Mouse (Mus musculus) megakaryocyte, embryonic 14.5 days (primary cell): ENCODE measurements at regions not wholly inside any gene's neighbourhood (a gene's known extent, or its start where the extent isn't known, plus 50 kb on each side); places are given as distances from the start of the nearest gene placed in this dataset.
A peak's percentile ranks its signal among the peaks of the same experiment; 100 is the strongest.

Experiments
- H3K27me3 ChIP-seq: replicated peaks from 2 replicates; pipeline ENCODE3; 2012; ENCODE audit warnings: inconsistent platforms
- H3K36me3 ChIP-seq: replicated peaks from 2 replicates; pipeline ENCODE3; 2012; ENCODE audit warnings: low read length, inconsistent platforms, mixed read lengths
- H3K4me1 ChIP-seq: 2 replicates; pipeline ENCODE4 v1.6.1; 2012; ENCODE audit warnings: inconsistent platforms
- H3K4me3 ChIP-seq: replicated peaks from 2 replicates; pipeline ENCODE3; 2012; ENCODE audit warnings: moderate library complexity, mild to moderate bottlenecking, inconsistent platforms
- H3K9me3 ChIP-seq: 2 replicates; pipeline ENCODE4 v1.6.1; 2012; ENCODE audit warnings: inconsistent platforms
- FLI1 ChIP-seq: IDR thresholded peaks from 2 replicates; pipeline ENCODE4 v1.6.1; 2012; ENCODE audit warnings: low read length, inconsistent platforms, mixed read lengths
- GATA1 ChIP-seq: IDR thresholded peaks from 3 replicates; pipeline ENCODE4 v1.6.1; 2012; ENCODE audit warnings: mixed read lengths, low read length, inconsistent platforms, borderline replicate concordance

DNA sequence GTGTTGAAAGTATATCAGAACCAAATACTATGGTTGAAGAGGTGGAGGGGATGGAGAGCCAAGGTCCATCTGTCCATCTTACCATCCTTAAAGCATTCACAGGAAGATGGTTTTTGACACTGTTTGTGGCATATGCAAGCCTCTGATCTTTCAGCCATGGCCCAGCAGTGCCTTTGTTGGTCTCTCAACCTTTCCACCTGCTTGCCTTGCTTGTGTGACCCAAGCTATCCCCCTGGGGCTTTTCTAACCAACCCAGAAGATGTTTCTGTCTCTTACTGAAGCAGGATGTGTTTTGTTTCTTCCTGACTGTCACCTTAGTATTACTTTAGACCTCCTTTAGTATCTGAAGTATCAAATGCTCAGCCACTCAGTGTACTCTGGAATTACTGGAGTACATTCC, 107.8 kb upstream of the Prdm1 start:
- H3K4me3 ChIP-seq, result no peak overlapping the region
- no peaks in the 10 kb centered on the region for H3K36me3 ChIP-seq
- no peaks in the 10 kb centered on the region for H3K9me3 ChIP-seq
- no peak for TF ChIP-seq GATA1
- TF ChIP-seq FLI1, result no peak
- H3K27me3 ChIP-seq, result no peaks in the 10 kb centered on the region
- peaks cover 34% of the 10 kb centered on the region for H3K4me1 ChIP-seq

DNA sequence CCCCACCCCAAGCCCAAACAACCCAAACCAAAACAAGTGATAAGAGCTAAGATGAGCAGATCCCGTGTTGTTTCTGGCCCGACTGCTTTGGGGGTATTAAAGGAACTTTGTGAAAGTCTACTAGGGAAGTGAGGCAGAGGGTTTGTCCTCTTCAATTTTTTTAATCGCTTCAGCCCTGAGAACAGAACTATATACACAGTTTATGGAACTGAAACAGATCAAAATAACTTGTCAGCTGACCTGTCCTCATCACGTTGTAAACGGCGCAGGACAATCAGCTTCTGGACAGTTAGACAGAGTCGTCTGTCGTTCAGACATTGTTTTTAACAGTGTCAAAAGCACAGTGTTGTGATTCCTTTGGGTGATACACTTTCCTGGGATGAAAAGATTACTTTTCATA, 103.3 kb upstream of the Prdm1 start:
- TF ChIP-seq FLI1 (no peak), GATA1 (no peak)

DNA sequence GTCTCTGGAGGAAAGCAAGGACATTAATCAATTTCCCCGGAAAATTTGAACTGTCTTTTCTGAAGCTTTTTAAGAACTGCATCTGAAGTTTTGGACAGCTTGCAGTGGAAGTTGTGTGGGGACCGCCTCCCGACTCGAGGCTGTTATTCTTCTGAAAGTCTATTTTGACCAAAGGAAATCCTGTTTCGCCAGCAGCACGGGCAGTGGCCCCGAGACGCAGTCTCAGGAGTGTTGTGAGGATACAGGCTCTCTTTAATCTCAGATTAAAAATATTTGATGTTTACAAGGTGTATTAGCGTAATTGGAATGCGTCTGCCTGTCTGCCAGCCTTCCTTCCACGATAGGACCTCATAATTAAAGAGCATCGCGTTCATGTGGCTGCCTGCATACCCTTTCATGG, 102.2 kb upstream of the Prdm1 start:
- Histone ChIP-seq H3K36me3 (no peaks in the 10 kb centered on the region), H3K27me3 (peaks cover 7% of the 10 kb centered on the region), H3K9me3 (no peaks in the 10 kb centered on the region), H3K4me1 (peaks cover 27% of the 10 kb centered on the region), H3K4me3 (peak overlapping the region; percentile 86)
- TF ChIP-seq GATA1 (no peak), FLI1 (no peak)

More for the DNA sequence above, 103.3 kb upstream of the Prdm1 start:
- Histone ChIP-seq H3K4me1 (peaks cover 36% of the 10 kb centered on the region), H3K4me3 (no peak overlapping the region), H3K27me3 (peaks cover 7% of the 10 kb centered on the region), H3K9me3 (no peaks in the 10 kb centered on the region), H3K36me3 (no peaks in the 10 kb centered on the region)

DNA sequence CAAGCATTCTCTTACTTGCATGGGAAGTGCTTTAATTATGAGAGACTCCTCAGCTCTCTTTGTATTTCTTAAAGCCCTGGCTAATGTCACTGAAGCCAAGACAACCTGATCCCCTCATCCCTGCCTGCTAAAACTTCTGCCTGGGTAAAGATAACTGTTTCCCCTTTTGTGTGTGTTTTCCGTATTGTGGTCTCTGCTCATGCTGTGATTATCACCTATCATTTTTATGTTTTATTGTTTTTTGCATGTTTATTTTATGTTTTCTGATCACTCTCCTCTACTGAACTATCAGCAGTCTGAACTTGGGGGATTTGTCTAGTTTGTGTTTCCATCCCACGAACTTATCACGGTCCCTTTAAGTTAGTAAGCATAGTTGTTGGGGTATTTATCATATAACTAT, 100.1 kb upstream of the Prdm1 start:
- TF ChIP-seq GATA1 (no peak), FLI1 (no peak)
- no peaks in the 10 kb centered on the region for H3K36me3 ChIP-seq
- H3K4me1 ChIP-seq, result peaks cover 27% of the 10 kb centered on the region
- H3K9me3 ChIP-seq, result no peaks in the 10 kb centered on the region
- H3K4me3 ChIP-seq, result no peak overlapping the region
- H3K27me3 ChIP-seq, result peaks cover 8% of the 10 kb centered on the region

DNA sequence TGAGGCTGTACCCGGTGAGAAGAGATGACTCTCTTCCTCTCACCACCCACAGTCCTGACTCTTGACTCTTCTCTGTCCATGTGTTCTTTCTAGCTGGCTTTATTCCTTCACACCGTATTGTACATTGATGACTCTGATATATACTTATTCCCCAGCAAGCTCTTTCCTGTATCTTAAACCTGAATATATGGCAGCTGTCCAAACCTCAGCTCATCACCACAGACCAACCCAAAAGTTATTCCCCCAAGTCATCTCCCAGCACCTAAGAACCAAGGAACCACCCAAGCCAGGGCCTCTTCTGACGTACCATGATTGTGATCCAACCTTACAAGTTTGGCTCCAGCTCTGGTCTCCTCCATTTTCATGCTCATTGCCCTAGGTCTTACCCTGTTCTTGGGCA, 99.1 kb upstream of the Prdm1 start:
- H3K36me3 ChIP-seq, result no peaks in the 10 kb centered on the region
- no peaks in the 10 kb centered on the region for H3K9me3 ChIP-seq
- H3K4me1 ChIP-seq, result peaks cover 27% of the 10 kb centered on the region
- peaks cover 8% of the 10 kb centered on the region for H3K27me3 ChIP-seq
- H3K4me3 ChIP-seq, result no peak overlapping the region
- TF ChIP-seq FLI1 (no peak), GATA1 (no peak)

DNA sequence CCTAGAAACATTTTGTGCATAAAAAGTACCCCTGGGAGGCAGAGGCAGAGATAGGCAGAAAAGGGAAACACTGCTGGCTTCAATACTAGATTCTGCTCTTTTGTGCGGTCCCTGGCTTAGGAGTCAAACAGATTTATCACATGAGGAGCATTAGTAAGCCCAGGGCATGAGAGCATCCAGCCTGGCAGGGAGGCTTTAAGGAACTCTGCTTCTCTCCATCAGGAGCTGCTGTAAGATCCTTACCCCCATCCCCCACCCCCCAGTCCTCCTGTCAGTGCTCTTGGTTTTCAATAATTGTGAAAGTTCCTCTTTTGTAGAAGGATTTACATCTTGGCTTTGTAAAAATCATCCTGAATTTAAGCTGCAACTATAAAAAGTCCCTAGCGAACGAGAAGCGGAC, 97.2 kb upstream of the Prdm1 start:
- Histone ChIP-seq H3K9me3 (no peaks in the 10 kb centered on the region), H3K27me3 (peaks cover 8% of the 10 kb centered on the region), H3K4me3 (no peak overlapping the region), H3K4me1 (peaks cover 13% of the 10 kb centered on the region), H3K36me3 (no peaks in the 10 kb centered on the region)
- TF ChIP-seq GATA1 (no peak), FLI1 (no peak)

DNA sequence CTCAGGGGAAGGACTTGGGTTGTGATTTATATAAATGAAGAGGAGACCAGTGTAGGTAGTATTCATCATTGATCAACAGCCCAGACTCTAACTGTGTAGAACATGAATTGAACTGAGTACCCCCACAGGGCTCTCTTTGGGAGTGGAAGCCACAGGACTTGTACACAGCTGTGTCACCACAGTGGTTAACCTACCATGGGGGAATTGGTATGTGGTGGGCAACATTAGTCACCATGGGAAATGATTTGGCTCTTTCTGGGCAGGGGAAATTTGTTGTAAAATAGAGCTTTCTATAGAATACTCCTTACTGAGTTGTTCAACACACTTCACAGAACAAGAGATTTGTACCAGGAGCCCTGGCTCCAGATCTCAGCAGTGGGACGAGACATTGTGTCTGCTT, 87.3 kb upstream of the Prdm1 start:
- peaks cover 10% of the 10 kb centered on the region for H3K9me3 ChIP-seq
- H3K4me1 ChIP-seq, result peaks cover 8% of the 10 kb centered on the region
- H3K36me3 ChIP-seq, result no peaks in the 10 kb centered on the region
- peaks cover 23% of the 10 kb centered on the region for H3K27me3 ChIP-seq
- TF ChIP-seq GATA1 (no peak), FLI1 (no peak)
- no peak overlapping the region for H3K4me3 ChIP-seq

DNA sequence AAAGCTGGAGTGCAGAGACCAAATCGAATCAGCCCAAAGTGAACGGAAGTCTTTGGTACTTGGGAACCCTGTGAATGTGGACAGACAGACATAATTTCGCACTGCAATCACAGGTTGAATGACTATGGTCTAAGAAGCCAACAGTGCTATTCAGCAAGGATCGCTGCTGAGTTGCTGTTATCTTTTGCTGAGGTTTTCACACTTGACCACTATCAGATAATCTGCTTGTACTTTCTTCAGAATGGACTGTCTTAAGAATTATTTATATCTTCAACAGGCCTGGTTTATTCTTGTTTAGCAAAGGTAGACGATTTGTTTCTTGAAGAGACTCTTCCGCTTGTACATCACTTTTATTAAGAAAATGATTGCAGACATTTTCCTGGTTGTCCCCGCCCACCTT, 84.3 kb upstream of the Prdm1 start:
- no peak overlapping the region for H3K4me3 ChIP-seq
- H3K4me1 ChIP-seq, result peaks cover 12% of the 10 kb centered on the region
- no peaks in the 10 kb centered on the region for H3K36me3 ChIP-seq
- peaks cover 6% of the 10 kb centered on the region for H3K27me3 ChIP-seq
- H3K9me3 ChIP-seq, result no peaks in the 10 kb centered on the region
- TF ChIP-seq GATA1 (no peak), FLI1 (no peak)

DNA sequence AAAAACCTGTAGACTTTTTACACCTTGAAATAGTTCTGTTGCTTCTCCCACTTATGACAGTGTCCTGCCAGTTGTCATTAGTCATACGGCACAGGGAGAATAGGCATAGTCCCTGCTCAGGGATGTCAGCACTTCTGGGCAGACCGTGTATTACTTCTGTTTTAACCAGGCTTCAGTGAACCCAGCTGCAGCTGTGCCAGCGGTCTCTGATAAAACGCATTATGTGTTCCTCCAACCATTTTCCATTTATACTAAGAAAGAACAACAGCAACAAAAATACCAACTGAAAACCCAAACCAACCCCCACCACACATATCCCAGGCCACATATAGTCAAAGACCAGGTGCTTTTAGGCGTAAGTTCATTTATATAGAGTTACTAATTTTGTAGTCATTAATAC, 83.1 kb upstream of the Prdm1 start:
- Histone ChIP-seq H3K9me3 (no peaks in the 10 kb centered on the region), H3K27me3 (peaks cover 6% of the 10 kb centered on the region), H3K36me3 (no peaks in the 10 kb centered on the region), H3K4me1 (peaks cover 12% of the 10 kb centered on the region), H3K4me3 (no peak overlapping the region)
- TF ChIP-seq GATA1 (no peak), FLI1 (no peak)

DNA sequence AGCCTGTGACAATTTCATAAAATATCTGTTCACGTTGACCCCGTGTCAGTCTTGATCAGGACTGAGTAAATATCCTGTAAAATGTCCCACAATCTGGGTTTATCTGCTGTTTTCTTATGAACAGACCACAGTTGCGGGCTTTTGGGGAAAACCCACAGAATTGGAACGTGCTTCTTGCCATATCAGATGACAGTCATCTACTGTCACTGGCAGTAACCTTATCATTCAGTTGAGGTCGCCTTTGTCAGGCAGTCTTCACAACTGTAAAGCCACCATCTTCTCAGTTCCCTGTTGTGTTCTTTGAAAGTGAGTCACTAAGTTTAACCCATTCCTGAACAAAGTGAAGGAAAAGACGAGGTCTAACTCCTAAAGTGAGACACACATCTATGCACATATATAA, 80.9 kb upstream of the Prdm1 start:
- Histone ChIP-seq H3K27me3 (peaks cover 4% of the 10 kb centered on the region), H3K4me1 (peaks cover 4% of the 10 kb centered on the region; the same call in 1 of the 2 replicates), H3K36me3 (no peaks in the 10 kb centered on the region), H3K4me3 (no peak overlapping the region), H3K9me3 (no peaks in the 10 kb centered on the region)
- TF ChIP-seq FLI1, result no peak
- TF ChIP-seq GATA1, result no peak

DNA sequence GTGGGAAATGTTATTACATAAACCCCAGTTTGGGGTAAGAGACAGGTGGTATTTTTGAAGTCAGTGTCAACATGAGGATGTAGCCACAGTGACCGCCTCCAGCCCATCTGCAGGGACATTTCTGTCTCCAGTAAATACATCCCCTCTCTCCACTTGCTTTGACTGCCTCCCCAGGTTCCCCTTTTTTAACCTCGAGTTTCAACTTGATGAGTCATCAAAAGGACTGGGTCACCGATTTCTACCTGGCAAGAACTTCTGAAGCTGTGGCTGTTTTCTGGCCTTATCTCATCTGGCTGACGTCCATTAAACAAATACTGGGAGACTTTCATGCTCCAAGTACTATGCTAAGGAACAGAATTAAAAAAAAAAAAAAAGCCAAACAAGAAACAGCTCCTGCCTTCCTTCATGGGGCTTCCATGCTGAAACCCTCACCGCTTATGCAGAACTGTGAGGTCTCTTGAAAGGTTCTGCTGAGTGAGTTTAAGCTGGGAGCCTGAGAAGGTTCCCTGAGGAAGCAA, 79.1 kb upstream of the Prdm1 start:
- no peak overlapping the region for H3K4me3 ChIP-seq
- no peaks in the 10 kb centered on the region for H3K9me3 ChIP-seq
- peaks cover 13% of the 10 kb centered on the region for H3K27me3 ChIP-seq
- TF ChIP-seq GATA1 (no peak), FLI1 (no peak)
- no peaks in the 10 kb centered on the region for H3K36me3 ChIP-seq
- peaks cover 4% of the 10 kb centered on the region; the same call in 1 of the 2 replicates for H3K4me1 ChIP-seq
